Mouse (Mus musculus) neural tube, embryonic 14.5 days (tissue): ENCODE measurements around the gene Rpl21. TPM values are rescaled to one million over a fixed set of nuclear protein-coding genes. Genes with fewer than 3 reads are reported as not detected.
"Not testable (repeated sequence)": the region's sequence is repeated elsewhere in the genome, so short reads cannot be mapped to it uniquely, and the experiment has no call there.

ENCODE experiments used
- ATAC-seq: fragments of 200-750 bp; cut with Nextera tagmentation; 2 replicates; pipeline ENCODE4 v1.8.0; 2017; ENCODE audit warnings: low read depth, mild to moderate bottlenecking, moderate TSS enrichment, moderate library complexity
- H3K27ac ChIP-seq: fragments of 300-500 bp; sonication (generic); 2 replicates; pipeline ENCODE4 v1.5.1; 2014; ENCODE audit warnings: low read depth, mild to moderate bottlenecking, control low read depth, low read length, moderate library complexity, mixed read lengths
- H3K27me3 ChIP-seq: fragments of 300-500 bp; sonication (generic); 2 replicates; pipeline ENCODE4 v1.6.1; 2014; ENCODE audit warnings: low read length; ENCODE audit not compliant: control insufficient read depth, insufficient read depth
- H3K36me3 ChIP-seq: fragments of 300-500 bp; sonication (generic); 2 replicates; pipeline ENCODE4 v1.6.1; 2014; ENCODE audit warnings: low read length, mixed read lengths; ENCODE audit not compliant: control insufficient read depth, insufficient read depth
- H3K4me1 ChIP-seq: fragments of 300-500 bp; sonication (generic); 2 replicates; pipeline ENCODE4 v1.6.1; 2014; ENCODE audit warnings: low read length; ENCODE audit not compliant: control insufficient read depth, insufficient read depth
- H3K4me2 ChIP-seq: fragments of 300-500 bp; sonication (generic); 2 replicates; pipeline ENCODE4 v1.6.1; 2014; ENCODE audit warnings: mild to moderate bottlenecking, low read depth, low read length, control low read depth
- H3K4me3 ChIP-seq: fragments of 300-500 bp; sonication (generic); 2 replicates; pipeline ENCODE4 v1.5.1; 2014; ENCODE audit warnings: low read depth, low read length, control low read depth, mixed read lengths
- H3K9ac ChIP-seq: fragments of 300-500 bp; sonication (generic); replicated peaks from 2 replicates; pipeline ENCODE4 v1.6.1; 2014; ENCODE audit warnings: low read depth, mild to moderate bottlenecking, control low read depth, low read length, mixed read lengths
- H3K9me3 ChIP-seq: fragments of 300-500 bp; sonication (generic); 2 replicates; pipeline ENCODE4 v1.6.1; 2016; ENCODE audit warnings: low read length; ENCODE audit not compliant: control insufficient read depth
- WGBS: fragments of 180-500 bp; shearing (Covaris S2); extraction: QIAGEN DNeasy Blood & Tissue Kit; methylation state at CpG from one replicate; pipeline ENCODE4 v1.1.7; 2014; 5-methylcytosine and 5-hydroxymethylcytosine counted together
- polyA plus RNA-seq: library from polyadenylated mRNA; unstranded; fragments of >200 nt; fragmentation: Nextera tagmentation; extraction: Ambion mirVana; gene quantifications from 2 replicates; pipeline ENCODE4 v1.2.1, GENCODE M21; 2014

Rpl21 gene
- polyA plus RNA-seq, 1 experiment from 2014 or later, result 380 TPM

- H3K27me3 ChIP-seq, result no peaks in the 10 kb centered on the region
- no peak for ATAC-seq
- no peaks in the 10 kb centered on the region for H3K4me1 ChIP-seq
- no peaks in the 10 kb centered on the region for H3K36me3 ChIP-seq
- no peak overlapping the region for H3K4me3 ChIP-seq
- H3K9ac ChIP-seq, result no peak overlapping the region
- H3K9me3 ChIP-seq, result no peaks in the 10 kb centered on the region
- no peak overlapping the region for H3K27ac ChIP-seq
- 90% methylated on average over 5 of the region's 5 CpGs for WGBS
- H3K4me2 ChIP-seq, result no peak overlapping the region
Measured at GRCm38 (mm10) chr5:146872981-146873631, 40.4 kb downstream of the Rpl21 start.

- Histone ChIP-seq H3K4me1 (no peaks in the 10 kb centered on the region), H3K4me2 (no peak overlapping the region), H3K9ac (no peak overlapping the region), H3K27ac (no peak overlapping the region), H3K4me3 (no peak overlapping the region), H3K27me3 (no peaks in the 10 kb centered on the region), H3K9me3 (no peaks in the 10 kb centered on the region), H3K36me3 (no peaks in the 10 kb centered on the region)
- no peak for ATAC-seq
- 80% methylated on average over 2 of the region's 2 CpGs for WGBS
Measured at GRCm38 (mm10) chr5:146876024-146876423, 43.3 kb downstream of the Rpl21 start.

DNA sequence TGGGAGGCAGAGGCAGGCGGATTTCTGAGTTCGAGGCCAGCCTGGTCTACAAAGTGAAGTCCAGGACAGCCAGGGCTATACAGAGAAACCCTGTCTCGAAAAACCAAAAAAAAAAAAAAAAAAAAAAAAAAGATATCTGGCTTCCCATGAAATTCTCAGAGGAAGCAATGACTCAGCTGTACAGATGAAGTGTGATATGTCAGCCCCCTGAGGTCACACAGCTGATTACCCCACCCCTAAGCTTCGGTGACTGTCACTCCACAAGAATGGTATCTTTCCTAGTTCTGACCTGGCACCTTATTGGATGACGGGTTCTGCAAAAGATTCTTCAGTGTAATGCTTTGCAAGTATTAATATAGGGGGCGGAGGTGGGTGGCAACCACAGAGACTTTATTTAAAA, 45.2 kb downstream of the Rpl21 start:
- H3K27ac ChIP-seq, H3K4me1 ChIP-seq, H3K9me3 ChIP-seq, H3K27me3 ChIP-seq, H3K9ac ChIP-seq, H3K4me3 ChIP-seq, ATAC-seq, H3K4me2 ChIP-seq, H3K36me3 ChIP-seq: not testable (repeated sequence)
- 79% methylated on average over 5 of the region's 6 CpGs for WGBS

DNA sequence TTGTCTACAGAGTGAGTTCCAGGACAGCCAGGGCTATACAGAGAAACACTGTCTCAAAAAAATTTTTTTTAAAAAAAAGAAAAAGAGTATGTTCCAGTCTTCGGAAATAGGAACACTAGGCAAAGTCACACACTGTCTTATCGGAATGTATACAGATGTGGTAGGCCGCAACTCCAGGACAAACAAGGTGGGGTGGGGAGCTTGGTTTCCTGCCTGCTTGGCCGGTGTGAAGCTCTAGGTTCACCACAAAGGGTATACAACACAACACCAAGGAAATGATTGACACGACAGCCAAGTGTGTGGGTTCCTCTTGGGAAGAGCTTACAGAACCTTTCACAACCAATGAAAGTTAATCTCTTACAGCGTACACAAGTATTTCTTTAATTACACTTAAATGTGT, 49.6 kb downstream of the Rpl21 start:
- no peak overlapping the region for H3K4me2 ChIP-seq
- no peak for ATAC-seq
- H3K4me1 ChIP-seq, result no peaks in the 10 kb centered on the region
- no peak overlapping the region for H3K4me3 ChIP-seq
- H3K36me3 ChIP-seq, result no peaks in the 10 kb centered on the region
- 93% methylated on average over 6 of the region's 6 CpGs for WGBS
- H3K27me3 ChIP-seq, result no peaks in the 10 kb centered on the region
- H3K9ac ChIP-seq, result no peak overlapping the region
- H3K9me3 ChIP-seq, result no peaks in the 10 kb centered on the region
- H3K27ac ChIP-seq, result no peak overlapping the region

DNA sequence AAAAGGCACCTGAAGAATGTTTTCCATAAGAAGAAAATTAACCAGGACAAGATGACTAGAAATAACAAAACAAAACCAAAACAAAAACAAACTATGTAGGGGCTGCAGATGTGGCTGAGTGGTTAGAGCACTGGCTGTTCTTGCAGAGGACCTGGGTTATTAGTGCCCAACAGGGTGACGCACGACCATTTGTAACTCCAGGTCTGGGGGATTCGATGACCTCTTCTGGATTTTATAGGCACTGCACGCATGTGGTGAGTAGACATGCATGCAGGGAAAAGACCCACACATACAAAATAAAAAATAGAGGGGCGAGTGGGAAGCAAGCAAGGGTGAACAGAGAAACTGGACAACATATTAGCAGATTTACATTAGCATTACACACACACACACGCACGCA, 50.4 kb downstream of the Rpl21 start:
- Histone ChIP-seq H3K9me3 (no peaks in the 10 kb centered on the region), H3K9ac (no peak overlapping the region), H3K27me3 (no peaks in the 10 kb centered on the region), H3K27ac (no peak overlapping the region), H3K4me1 (no peaks in the 10 kb centered on the region), H3K36me3 (no peaks in the 10 kb centered on the region), H3K4me2 (no peak overlapping the region), H3K4me3 (no peak overlapping the region)
- ATAC-seq, result no peak
- 80% methylated on average over 7 of the region's 7 CpGs for WGBS

- no peak overlapping the region for H3K4me3 ChIP-seq
- no peak for ATAC-seq
- H3K27ac ChIP-seq, result no peak overlapping the region
- WGBS, result 86% methylated on average over 15 of the region's 15 CpGs
- H3K4me2 ChIP-seq, result no peak overlapping the region
- H3K36me3 ChIP-seq, result no peaks in the 10 kb centered on the region
- H3K9ac ChIP-seq, result no peak overlapping the region
- H3K4me1 ChIP-seq, result no peaks in the 10 kb centered on the region
- no peaks in the 10 kb centered on the region for H3K9me3 ChIP-seq
- H3K27me3 ChIP-seq, result no peaks in the 10 kb centered on the region
Measured at GRCm38 (mm10) chr5:146883486-146884272, 51.0 kb downstream of the Rpl21 start.

Other genes starting within 250 kb of the Rpl21 start
- 18.2 and 24.2 TPM in 2 replicates for gene Gpr12, start 247.7 kb upstream of the Rpl21 start, polyA plus RNA-seq
- gene Usp12, start 37.9 kb upstream of the Rpl21 start, polyA plus RNA-seq, result 11.5 and 15.0 TPM in 2 replicates
- 8.9 and 9.1 TPM in 2 replicates for gene Rasl11a, start 12.2 kb downstream of the Rpl21 start, polyA plus RNA-seq
- gene Gtf3a, start 115.8 kb downstream of the Rpl21 start, polyA plus RNA-seq, result 104 and 105 TPM in 2 replicates
- gene Mtif3, start 130.9 kb downstream of the Rpl21 start, polyA plus RNA-seq, result 25.2 and 34.7 TPM in 2 replicates
- gene Lnx2, start 243.7 kb downstream of the Rpl21 start, polyA plus RNA-seq, result 3.9 and 6.6 TPM in 2 replicates
- 101 and 108 TPM in 2 replicates for gene Polr1d, start 244.2 kb downstream of the Rpl21 start, polyA plus RNA-seq